In genomic region chr8:128608876-128609275, GRCm38 (mm10) we compare ENCODE assay signal across 24 mouse cellular contexts.
A peak's percentile ranks its signal among the peaks of the same experiment; 100 is the strongest.
DNase-seq lines count a peak whose midpoint lies in the region; ATAC-seq lines count a peak whose summit lies in the region.
"Had no signal": no experiment of that assay in that cellular context is flagged by ENCODE, and none has a peak within 500 bp of the region (broad histone marks: within the 10 kb centered on the region; RNA-seq: fewer than 3 reads in every experiment).

No protein-coding gene starts in this region.

- no peak overlapping the region for H3K27ac ChIP-seq in liver, embryonic 16.5 days (ENCODE audit: low read length)
- H3K27ac ChIP-seq in liver, embryonic 12.5 days, result no peak overlapping the region
- H3K27ac ChIP-seq in kidney, embryonic 15.5 days, result peak overlapping the region; percentile 41
- H3K27ac ChIP-seq: hindbrain, embryonic 10.5 days; layer of hippocampus, adult 2 months; limb, embryonic 13.5 days; liver, embryonic 13.5 days; stomach, postnatal 0 days had no signal

- no peak overlapping the region for H3K4me3 ChIP-seq in liver, embryonic 16.5 days (ENCODE audit: low read depth, low read length)
- H3K4me3 ChIP-seq in liver, embryonic 12.5 days, result no peak overlapping the region
- H3K4me3 ChIP-seq in kidney, embryonic 15.5 days (replicated peaks), result no peak overlapping the region
- H3K4me3 ChIP-seq: heart, embryonic 12.5 days; hindbrain, embryonic 10.5 days; layer of hippocampus, adult 2 months; limb, embryonic 13.5 days; liver, embryonic 13.5 days had no signal

- ATAC-seq in liver, embryonic 16.5 days (ENCODE audit: low read depth), result 0 out of 2 replicates have a peak, but pooled peaks have one; percentile 11
- ATAC-seq in liver, embryonic 12.5 days, result no peak
- ATAC-seq in kidney, embryonic 15.5 days (replicated peaks; ENCODE audit: low FRiP score), result peak; percentile 66; the same call in 1 of the 2 replicates
- ATAC-seq: forebrain, embryonic 14.5 days; hindbrain, embryonic 16.5 days; intestine, postnatal 0 days had no signal

- WGBS in liver, embryonic 16.5 days (ENCODE audit: insufficient replicate concordance), result 46% methylated on average over 2 of the region's 2 CpGs
- WGBS in liver, embryonic 12.5 days (ENCODE audit: insufficient replicate concordance), result 51% methylated on average over 2 of the region's 2 CpGs
- 20% methylated on average over 2 of the region's 2 CpGs for WGBS in kidney, embryonic 15.5 days

- H3K9me3 ChIP-seq in liver, embryonic 16.5 days (replicated peaks; ENCODE audit: control insufficient read depth, low read length), result no peaks in the 10 kb centered on the region
- no peaks in the 10 kb centered on the region for H3K9me3 ChIP-seq in liver, embryonic 12.5 days (replicated peaks)
- no peaks in the 10 kb centered on the region for H3K9me3 ChIP-seq in kidney, embryonic 15.5 days (replicated peaks)
- H3K9me3 ChIP-seq: G1E; heart, embryonic 12.5 days; hindbrain, embryonic 10.5 days; limb, embryonic 13.5 days; liver, embryonic 13.5 days had no signal

- no peaks in the 10 kb centered on the region for H3K36me3 ChIP-seq in liver, embryonic 16.5 days (ENCODE audit: control insufficient read depth, insufficient read depth)
- no peaks in the 10 kb centered on the region for H3K36me3 ChIP-seq in liver, embryonic 12.5 days
- H3K36me3 ChIP-seq in kidney, embryonic 15.5 days, result no peaks in the 10 kb centered on the region
- H3K36me3 ChIP-seq: G1E; heart, embryonic 12.5 days; hindbrain, embryonic 10.5 days; limb, embryonic 13.5 days; liver, embryonic 13.5 days had no signal

- no peaks in the 10 kb centered on the region for H3K27me3 ChIP-seq in liver, embryonic 16.5 days (ENCODE audit: control insufficient read depth, insufficient read depth, low read depth, low read length)
- no peaks in the 10 kb centered on the region for H3K27me3 ChIP-seq in liver, embryonic 12.5 days (replicated peaks)
- no peaks in the 10 kb centered on the region for H3K27me3 ChIP-seq in kidney, embryonic 15.5 days
- H3K27me3 ChIP-seq: CH12.LX; heart, embryonic 12.5 days; limb, embryonic 13.5 days; liver, embryonic 13.5 days had no signal

- no peak overlapping the region for H3K9ac ChIP-seq in liver, embryonic 16.5 days (ENCODE audit: low read depth, low read length)
- H3K9ac ChIP-seq in liver, embryonic 12.5 days, result no peak overlapping the region
- H3K9ac ChIP-seq in kidney, embryonic 15.5 days, result no peak overlapping the region
- H3K9ac ChIP-seq: heart, embryonic 12.5 days; limb, embryonic 13.5 days; liver, embryonic 13.5 days; lung, embryonic 14.5 days had no signal

- no peak overlapping the region for H3K4me2 ChIP-seq in liver, embryonic 16.5 days (ENCODE audit: low read depth, low read length)
- no peak overlapping the region for H3K4me2 ChIP-seq in liver, embryonic 12.5 days
- no peak overlapping the region for H3K4me2 ChIP-seq in kidney, embryonic 15.5 days
- H3K4me2 ChIP-seq: heart, embryonic 12.5 days; limb, embryonic 13.5 days; liver, embryonic 13.5 days; lung, embryonic 14.5 days had no signal

- DNase-seq in embryo, embryonic 11 days, result peak; percentile 19
- peak; percentile 9 to 25 for DNase-seq in kidney, postnatal 36 days
- no peak for DNase-seq in natural killer cell, adult 2 months (ENCODE audit: low spot score in 2 of 2)
- DNase-seq in thymus, adult 18-20 months, result no peak
- DNase-seq: adrenal gland, postnatal 14 days; B cell, adult 2 months; cerebellum, adult 8-10 months; heart, postnatal 10 days; liver, embryonic 13.5 days; lung, embryonic 14.5 days; lung, postnatal 4 days had no signal

- no peaks in the 10 kb centered on the region for H3K4me1 ChIP-seq in liver, embryonic 16.5 days (ENCODE audit: control insufficient read depth, low read depth, low read length)
- no peaks in the 10 kb centered on the region for H3K4me1 ChIP-seq in liver, embryonic 12.5 days
- H3K4me1 ChIP-seq in kidney, embryonic 15.5 days, result 0 out of 2 replicates have a peak, but pooled peaks cover 3% of the 10 kb centered on the region
- H3K4me1 ChIP-seq: hindbrain, embryonic 10.5 days; limb, embryonic 13.5 days; liver, embryonic 13.5 days had no signal

Comparison
In these comparisons a context has a peak if more than half of its experiments do, and no peak if none do; other contexts are left out.
1. DNase-seq: peak in embryo, embryonic 11 days (single experiment) and kidney, postnatal 36 days (2 of 2); none in natural killer cell, adult 2 months (0 of 2) and thymus, adult 18-20 months (0 of 2).